Mouse (Mus musculus): Measurements from ENCODE around the gene Zdhhc23. TPM values are rescaled to one million over a fixed set of nuclear protein-coding genes. Genes with fewer than 3 reads are reported as not detected.

Zdhhc23 gene
- polyA plus RNA-seq, 1 experiment from 2014 or later = 2.0 TPM

- H3K4me1 ChIP-seq (replicated peaks; ENCODE audit: control insufficient read depth, insufficient read depth, low read length) = no peaks in the 10 kb centered on the region
- WGBS = 75% methylated on average over 3 of the region's 3 CpGs
- no peak for ATAC-seq
- H3K4me3 ChIP-seq (ENCODE audit: low read depth, low read length) = no peak overlapping the region
- no peak overlapping the region for H3K27ac ChIP-seq (ENCODE audit: low read depth, low read length)
- no peaks in the 10 kb centered on the region for H3K27me3 ChIP-seq (replicated peaks; ENCODE audit: control insufficient read depth, insufficient read depth, low read length)
- H3K9me3 ChIP-seq (ENCODE audit: control insufficient read depth) = no peaks in the 10 kb centered on the region
- no peak overlapping the region for H3K4me2 ChIP-seq (replicated peaks; ENCODE audit: low read depth)
- no peak overlapping the region for H3K9ac ChIP-seq (ENCODE audit: low read depth, low read length)
- TF ChIP-seq CTCF (IDR thresholded peaks at IDR 0.05; ENCODE audit: low read depth) = no peak
- no peaks in the 10 kb centered on the region for H3K36me3 ChIP-seq (ENCODE audit: control insufficient read depth, insufficient read depth)
These were observed 60.7 kb downstream of the Zdhhc23 start for GRCm38 (mm10) chr16:43918867-43919266.

Small RNA genes within 50 kb of the gene (microRNA-seq; reads per million reads assigned to microRNA genes)
- gene Mir3470b = not detected

Other genes starting within 250 kb of the Zdhhc23 start
- gene Drd3, start 225.8 kb downstream of the Zdhhc23 start, polyA plus RNA-seq (2015; fragmentation: Nextera tagmentation; extraction: Ambion mirVana) = 0.13 TPM in 1 of 2 replicates, not detected in the other
- 3.6 and 4.2 TPM in 2 replicates for gene Ccdc191, start 90.0 kb downstream of the Zdhhc23 start, polyA plus RNA-seq (2015; fragmentation: Nextera tagmentation; extraction: Ambion mirVana)
- 5.8 and 7.0 TPM in 2 replicates for gene Qtrt2, start 53.0 kb downstream of the Zdhhc23 start, polyA plus RNA-seq (2015; fragmentation: Nextera tagmentation; extraction: Ambion mirVana)
- gene Gramd1c, start 83.6 kb upstream of the Zdhhc23 start, polyA plus RNA-seq (2015; fragmentation: Nextera tagmentation; extraction: Ambion mirVana) = 7.0 and 7.6 TPM in 2 replicates
- 60.7 and 62.6 TPM in 2 replicates for gene Atp6v1a, start 159.9 kb upstream of the Zdhhc23 start, polyA plus RNA-seq (2015; fragmentation: Nextera tagmentation; extraction: Ambion mirVana)
- gene Naa50, start 160.0 kb upstream of the Zdhhc23 start, polyA plus RNA-seq (2015; fragmentation: Nextera tagmentation; extraction: Ambion mirVana) = 38.6 and 40.1 TPM in 2 replicates
- gene Usf3, start 193.5 kb upstream of the Zdhhc23 start, polyA plus RNA-seq (2015; fragmentation: Nextera tagmentation; extraction: Ambion mirVana) = 2.1 and 2.3 TPM in 2 replicates

All from intestine, postnatal 0 days (tissue).